Mouse (Mus musculus) E14TG2a.4 (cell line): ENCODE data around the gene Tmem63b.

ENCODE experiments used
- CTCF ChIP-seq: conservative IDR thresholded peaks from 2 replicates; pipeline ENCODE4 v1.5.1; 2014; ENCODE audit warnings: low read length
- NANOG ChIP-seq: IDR thresholded peaks from 2 replicates; pipeline ENCODE4 v1.6.1; 2014; ENCODE audit warnings: borderline replicate concordance, low read length, mixed read lengths
- POU5F1 ChIP-seq: IDR thresholded peaks from 2 replicates; pipeline ENCODE4 v1.6.1; 2014; ENCODE audit warnings: low read length, borderline replicate concordance

DNA sequence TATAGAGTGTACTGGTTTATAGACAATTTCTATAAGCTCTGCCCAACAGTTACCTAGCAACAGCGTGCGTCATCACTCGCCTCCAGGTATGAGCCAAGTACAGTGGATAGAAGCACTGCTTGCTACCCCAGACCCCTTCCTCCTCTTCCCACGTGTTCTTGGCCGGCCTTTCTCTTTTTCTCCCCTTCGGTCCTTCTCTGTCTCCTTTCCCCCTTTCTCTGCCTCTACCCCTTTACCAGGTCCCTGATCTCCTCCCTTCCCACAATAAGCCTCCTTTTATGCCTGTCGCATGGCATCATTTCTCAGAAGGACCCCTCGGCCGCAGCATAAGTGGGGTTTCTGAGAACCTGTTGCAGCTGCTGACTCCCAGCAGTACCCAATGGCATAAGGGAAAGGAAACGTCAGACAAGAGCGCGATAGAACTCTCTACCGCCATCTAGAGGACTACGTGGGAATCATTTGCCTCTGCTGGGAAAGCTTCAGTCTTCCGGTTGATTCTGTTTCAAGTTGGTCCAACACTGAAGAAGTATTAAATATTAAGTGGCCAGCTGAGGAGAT lies 60.0 kb downstream of the Tmem63b start:
- TF ChIP-seq CTCF, result peak; percentile 99
- TF ChIP-seq NANOG, result no peak
- TF ChIP-seq POU5F1, result no peak
